Mouse (Mus musculus) MEL (cell line): Measurements from ENCODE around the gene Wbp2. TPM values are rescaled to one million over a fixed set of nuclear protein-coding genes. Genes with fewer than 3 reads are reported as not detected.

Source experiments
- DNase-seq: peaks from one replicate; pipeline ENCODE4 v3.0.0; 2011; ENCODE audit warnings: low read depth, low spot score
- H3K27ac ChIP-seq: 2 replicates; pipeline ENCODE4 v1.5.1; 2012; ENCODE audit warnings: low read depth, mild to moderate bottlenecking, control low read depth, low read length, moderate library complexity; ENCODE audit not compliant: control insufficient read depth
- H3K27me3 ChIP-seq, 2 experiments: fragments of 150-350 bp in 1 of 2; sonication (generic) in 1 of 2; 2 replicates each; pipeline ENCODE4 v1.6.1; 2012; ENCODE audit warnings: low read length in 2 of 2, mild to moderate bottlenecking in 2 of 2, improper control_type of control experiment in 1 of 2, moderate library complexity in 1 of 2; ENCODE audit not compliant: insufficient read depth in 2 of 2, control insufficient read depth in 1 of 2
- H3K36me3 ChIP-seq, 2 experiments: 2 replicates each; pipeline ENCODE4 v1.6.1; 2012 to 2014; ENCODE audit warnings: low read length in 2 of 2, improper control_type of control experiment in 1 of 2, inconsistent platforms in 1 of 2, mild to moderate bottlenecking in 1 of 2; ENCODE audit not compliant: insufficient read depth in 2 of 2, control insufficient read depth in 1 of 2
- H3K4me1 ChIP-seq, 2 experiments: fragments of 150-350 bp in 1 of 2; sonication (generic) in 1 of 2; 2 replicates each; pipeline ENCODE4 v1.6.1; 2012; ENCODE audit warnings: low read length in 2 of 2, improper control_type of control experiment in 1 of 2, mild to moderate bottlenecking in 1 of 2; ENCODE audit not compliant: insufficient read depth in 2 of 2, control insufficient read depth in 1 of 2
- H3K4me3 ChIP-seq, 2 experiments: fragments of 150-350 bp in 1 of 2; sonication (generic) in 1 of 2; 2 replicates each; pipeline ENCODE4 v1.5.1; 2012; ENCODE audit warnings: low read depth in 2 of 2, low read length in 2 of 2, mild to moderate bottlenecking in 2 of 2, moderate library complexity in 2 of 2, control low read depth in 1 of 2, improper control_type of control experiment in 1 of 2; ENCODE audit not compliant: control insufficient read depth in 1 of 2, insufficient read depth in 1 of 2
- H3K79me2 ChIP-seq: 2 replicates; pipeline ENCODE4 v1.6.1; 2012; ENCODE audit warnings: mild to moderate bottlenecking, low read length, moderate library complexity; ENCODE audit not compliant: control insufficient read depth, poor library complexity, insufficient read depth
- H3K9ac ChIP-seq: 2 replicates; pipeline ENCODE4 v1.6.1; 2012; ENCODE audit warnings: low read depth, mild to moderate bottlenecking, control low read depth, low read length, moderate library complexity; ENCODE audit not compliant: control insufficient read depth, poor library complexity, severe bottlenecking
- H3K9me3 ChIP-seq: fragments of 150-350 bp; sonication (generic); replicated peaks from 2 replicates; pipeline ENCODE4 v1.6.1; 2012; ENCODE audit warnings: mild to moderate bottlenecking, low read length, improper control_type of control experiment, moderate library complexity; ENCODE audit not compliant: insufficient read depth
- CHD1 ChIP-seq: IDR thresholded peaks from 2 replicates; pipeline ENCODE4 v1.6.1; 2012; ENCODE audit warnings: low read depth, mild to moderate bottlenecking, inconsistent platforms, low read length, improper control_type of control experiment
- CTCF ChIP-seq, 3 experiments: IDR thresholded peaks in 2 of 3; conservative IDR thresholded peaks in 1 of 3; 2 replicates each; pipeline ENCODE4 v1.5.1; 2011 to 2012; ENCODE audit warnings: low read length in 3 of 3, low read depth in 2 of 3, mild to moderate bottlenecking in 2 of 3, improper control_type of control experiment in 1 of 3, inconsistent platforms in 1 of 3, mixed read lengths in 1 of 3, moderate library complexity in 1 of 3; ENCODE audit not compliant: control insufficient read depth in 1 of 3, insufficient read depth in 1 of 3, poor library complexity in 1 of 3, severe bottlenecking in 1 of 3
- ELF1 ChIP-seq: IDR thresholded peaks from 2 replicates; pipeline ENCODE4 v1.6.1; 2014; ENCODE audit warnings: low read depth, mild to moderate bottlenecking, inconsistent platforms, low read length, improper control_type of control experiment, moderate library complexity
- GATA1 ChIP-seq: IDR thresholded peaks from 2 replicates; pipeline ENCODE4 v1.6.1; 2011; ENCODE audit warnings: low read depth, low read length, improper control_type of control experiment
- HCFC1 ChIP-seq: IDR thresholded peaks from 2 replicates; pipeline ENCODE4 v1.6.1; 2012; ENCODE audit warnings: low read depth, mild to moderate bottlenecking, inconsistent platforms, low read length, improper control_type of control experiment, moderate library complexity
- JUND ChIP-seq: IDR thresholded peaks from 2 replicates; pipeline ENCODE4 v1.6.1; 2011; ENCODE audit warnings: low read depth, mild to moderate bottlenecking, improper control_type of control experiment, low read length
- MXI1 ChIP-seq: IDR thresholded peaks from 2 replicates; pipeline ENCODE4 v1.6.1; 2011; ENCODE audit warnings: mild to moderate bottlenecking, low read depth, low read length, improper control_type of control experiment
- POLR2AphosphoS2 ChIP-seq: IDR thresholded peaks from 2 replicates; pipeline ENCODE4 v1.6.1; 2011; ENCODE audit warnings: low read length, improper control_type of control experiment
- RAD21 ChIP-seq: IDR thresholded peaks from 2 replicates; pipeline ENCODE4 v1.6.1; 2011; ENCODE audit warnings: mild to moderate bottlenecking, low read depth, low read length, improper control_type of control experiment
- SIN3A ChIP-seq: IDR thresholded peaks from 2 replicates; pipeline ENCODE4 v1.6.1; 2012; ENCODE audit warnings: low read length, improper control_type of control experiment, inconsistent platforms
- TAL1 ChIP-seq: IDR thresholded peaks from 2 replicates; pipeline ENCODE4 v1.6.1; 2012; ENCODE audit warnings: mild to moderate bottlenecking, inconsistent platforms, low read length, moderate library complexity, mixed read lengths
- TBP ChIP-seq: IDR thresholded peaks from 2 replicates; pipeline ENCODE4 v1.8.0; 2011; ENCODE audit warnings: low read depth, low read length, improper control_type of control experiment
- USF1 ChIP-seq: IDR thresholded peaks from 2 replicates; pipeline ENCODE4 v1.6.1; 2014; ENCODE audit warnings: low read depth, mild to moderate bottlenecking, inconsistent platforms, low read length, improper control_type of control experiment, moderate library complexity
- ZC3H11A ChIP-seq: IDR thresholded peaks from 2 replicates; pipeline ENCODE4 v1.6.1; 2012; ENCODE audit warnings: low read depth, mild to moderate bottlenecking, inconsistent platforms, low read length, improper control_type of control experiment
- ZKSCAN1 ChIP-seq: IDR thresholded peaks from 2 replicates; pipeline ENCODE4 v1.6.1; 2012; ENCODE audit warnings: low read depth, mild to moderate bottlenecking, inconsistent platforms, low read length, improper control_type of control experiment, moderate library complexity
- ZMIZ1 ChIP-seq: IDR thresholded peaks from 2 replicates; pipeline ENCODE4 v1.6.1; 2012; ENCODE audit warnings: low read depth, mild to moderate bottlenecking, inconsistent platforms, low read length, improper control_type of control experiment, moderate library complexity
- ZNF384 ChIP-seq: IDR thresholded peaks from 2 replicates; pipeline ENCODE4 v1.6.1; 2012; ENCODE audit warnings: low read depth, mild to moderate bottlenecking, inconsistent platforms, low read length, improper control_type of control experiment
- polyA plus RNA-seq, 2 experiments: library from polyadenylated mRNA; stranded (reverse) in 1 of 2; unstranded in 1 of 2; fragments of >175 nt in 1 of 2; fragments of >200 nt in 1 of 2; gene quantifications; 2 replicates each; pipeline versions ENCODE4 v1.2.1 to v1.2.4; 2012; ENCODE audit warnings: low replicate concordance in 2 of 2, low read depth in 1 of 2; ENCODE audit not compliant: insufficient read length in 2 of 2, insufficient read depth in 1 of 2, missing spikeins in 1 of 2
- total RNA-seq: library from RNA; depleted of rRNA; stranded (reverse); fragments of 300-350 nt; gene quantifications from 2 replicates; pipeline ENCODE4 v1.2.3, GENCODE M21; 2012

The Wbp2 gene
- total and polyA plus RNA-seq, 3 experiments: 16.5 to 75.8 TPM; not detected in 1

- Histone ChIP-seq H3K9ac (no peak overlapping the region), H3K36me3 (peaks cover 0 to 21% of the 10 kb centered on the region in 2 experiments; a peak in 2 of 4 replicates), H3K4me3 (no peak overlapping the region), H3K4me1 (peaks cover 11 to 24% of the 10 kb centered on the region in 2 experiments), H3K79me2 (peaks cover 21% of the 10 kb centered on the region), H3K9me3 (no peaks in the 10 kb centered on the region)
- no peak for TF ChIP-seq ZNF384
- TF ChIP-seq ELF1: no peak
- no peak for TF ChIP-seq CTCF (IDR thresholded peaks at IDR 0.05 in 2 of 3, conservative IDR thresholded peaks at IDR 0.05 in 1 of 3; ENCODE audit: control insufficient read depth in 1 of 3, insufficient read depth in 1 of 3, low read depth in 2 of 3, low read length in 3 of 3, poor library complexity in 1 of 3, severe bottlenecking in 1 of 3)
- TF ChIP-seq JUND: no peak
- no peak for TF ChIP-seq GATA1
- TF ChIP-seq MXI1: no peak
- TF ChIP-seq HCFC1: no peak
- TF ChIP-seq ZMIZ1: no peak
- TF ChIP-seq ZKSCAN1: no peak
- TF ChIP-seq, all 39 proteins: peak for 0
- H3K27ac ChIP-seq: no peak overlapping the region
- no peak for DNase-seq
- no peaks in the 10 kb centered on the region for H3K27me3 ChIP-seq
Observed at GRCm38 (mm10) chr11:116079511-116079910, 7.3 kb downstream of the Wbp2 start.

GRCm38 (mm10) chr11:116078676-116079320 is 8.0 kb downstream of the Wbp2 start:
- H3K27me3 ChIP-seq: no peaks in the 10 kb centered on the region
- H3K4me3 ChIP-seq: peak overlapping the region in 1 of 2 experiments; percentile 8; a peak in 1 of 4 replicates
- H3K4me1 ChIP-seq: peaks cover 11 to 24% of the 10 kb centered on the region in 2 experiments
- peak overlapping the region; percentile 30 for H3K9ac ChIP-seq
- H3K79me2 ChIP-seq: peaks cover 21% of the 10 kb centered on the region
- H3K36me3 ChIP-seq: peaks cover 0 to 20% of the 10 kb centered on the region in 2 experiments; a peak in 2 of 4 replicates
- TF ChIP-seq ZMIZ1 (no peak), SIN3A (no peak), USF1 (no peak), HCFC1 (no peak), CHD1 (no peak), ZC3H11A (no peak), RAD21 (no peak), POLR2AphosphoS2 (no peak), TAL1 (no peak), TBP (no peak)
- no peak for DNase-seq
- H3K27ac ChIP-seq: peak overlapping the region; percentile 41
- H3K9me3 ChIP-seq: no peaks in the 10 kb centered on the region
